Mouse (Mus musculus) neural tube, embryonic 11.5 days (tissue): ENCODE measurements around the gene Stra6l. TPM values are rescaled to one million over a fixed set of nuclear protein-coding genes. Genes with fewer than 3 reads are reported as not detected.

Experiments
- ATAC-seq: fragments of 200-750 bp; cut with Nextera tagmentation; 2 replicates; pipeline ENCODE4 v1.8.0; 2017; ENCODE audit warnings: moderate number of reproducible peaks, mild to moderate bottlenecking, moderate TSS enrichment, moderate library complexity; ENCODE audit not compliant: insufficient read depth, low FRiP score, low TSS enrichment
- DNase-seq: peaks from one replicate; pipeline ENCODE4 v3.0.0-alpha.2; 2015; ENCODE audit warnings: low spot score
- H3K27ac ChIP-seq: fragments of 300-500 bp; sonication (generic); 2 replicates; pipeline ENCODE4 v1.5.1; 2014; ENCODE audit warnings: low read depth, mild to moderate bottlenecking, low read length
- H3K27me3 ChIP-seq: fragments of 300-500 bp; sonication (generic); 2 replicates; pipeline ENCODE4 v1.6.1; 2014; ENCODE audit warnings: mild to moderate bottlenecking, low read length, mixed read lengths; ENCODE audit not compliant: control insufficient read depth, insufficient read depth
- H3K36me3 ChIP-seq: fragments of 300-500 bp; sonication (generic); 2 replicates; pipeline ENCODE4 v1.6.1; 2014; ENCODE audit warnings: mild to moderate bottlenecking, low read length, moderate library complexity, mixed read lengths; ENCODE audit not compliant: control insufficient read depth, insufficient read depth
- H3K4me1 ChIP-seq: fragments of 300-500 bp; sonication (generic); 2 replicates; pipeline ENCODE4 v1.6.1; 2014; ENCODE audit warnings: low read length, mixed read lengths; ENCODE audit not compliant: control insufficient read depth, insufficient read depth
- H3K4me2 ChIP-seq: fragments of 300-500 bp; sonication (generic); 2 replicates; pipeline ENCODE4 v1.6.1; 2014; ENCODE audit warnings: low read depth, mild to moderate bottlenecking, moderate library complexity
- H3K4me3 ChIP-seq: fragments of 300-500 bp; sonication (generic); 2 replicates; pipeline ENCODE4 v1.5.1; 2014; ENCODE audit warnings: low read depth, low read length
- H3K9ac ChIP-seq: fragments of 300-500 bp; sonication (generic); 2 replicates; pipeline ENCODE4 v1.6.1; 2014; ENCODE audit warnings: mild to moderate bottlenecking, low read length
- H3K9me3 ChIP-seq: fragments of 300-500 bp; sonication (generic); 2 replicates; pipeline ENCODE4 v1.6.1; 2016; ENCODE audit warnings: low read length; ENCODE audit not compliant: control insufficient read depth
- WGBS: fragments of 180-500 bp; shearing (Covaris S2); extraction: QIAGEN DNeasy Blood & Tissue Kit; methylation state at CpG from one replicate; pipeline ENCODE4 v1.1.7; 2014; 5-methylcytosine and 5-hydroxymethylcytosine counted together
- polyA plus RNA-seq: library from polyadenylated mRNA; unstranded; fragments of >200 nt; fragmentation: Nextera tagmentation; extraction: Ambion mirVana; gene quantifications from 2 replicates; pipeline ENCODE4 v1.2.1, GENCODE M21; 2014

The Stra6l gene
- polyA plus RNA-seq, 1 experiment from 2014 or later = 6.3 TPM

- DNase-seq = peak; percentile 76
- H3K9ac ChIP-seq = peak overlapping the region; percentile 2
- under 1% methylated on average over 17 of the region's 17 CpGs for WGBS
- no peaks in the 10 kb centered on the region for H3K36me3 ChIP-seq
- H3K9me3 ChIP-seq = no peaks in the 10 kb centered on the region
- peak overlapping the region; percentile 94 for H3K27ac ChIP-seq
- peaks cover 41% of the 10 kb centered on the region for H3K4me1 ChIP-seq
- peak overlapping the region; percentile 36 for H3K4me2 ChIP-seq
- 0 out of 2 replicates have a peak overlapping the region, but pooled peaks have one; percentile 16 for H3K4me3 ChIP-seq
- peak; percentile 54 for ATAC-seq
- peaks cover 7% of the 10 kb centered on the region; the same call in 1 of the 2 replicates for H3K27me3 ChIP-seq
Measured at GRCm38 (mm10) chr4:45819208-45819931, 29.1 kb upstream of the Stra6l start.

GRCm38 (mm10) chr4:45820074-45820830 lies 28.2 kb upstream of the Stra6l start:
- Histone ChIP-seq H3K4me2 (peak overlapping the region; percentile 36), H3K27ac (peak overlapping the region; percentile 94), H3K9me3 (no peaks in the 10 kb centered on the region), H3K4me1 (peaks cover 41% of the 10 kb centered on the region), H3K4me3 (no peak overlapping the region), H3K9ac (no peak overlapping the region), H3K27me3 (peaks cover 9% of the 10 kb centered on the region; the same call in 1 of the 2 replicates), H3K36me3 (no peaks in the 10 kb centered on the region)
- WGBS = 45% methylated on average over 8 of the region's 8 CpGs
- peak; percentile 77 for DNase-seq
- no peak for ATAC-seq

GRCm38 (mm10) chr4:45821995-45822394 lies 26.5 kb upstream of the Stra6l start:
- Histone ChIP-seq H3K9me3 (no peaks in the 10 kb centered on the region), H3K36me3 (no peaks in the 10 kb centered on the region), H3K27me3 (peaks cover 24% of the 10 kb centered on the region), H3K4me3 (no peak overlapping the region), H3K27ac (0 out of 2 replicates have a peak overlapping the region, but pooled peaks have one; percentile 24), H3K4me1 (peaks cover 37% of the 10 kb centered on the region), H3K4me2 (no peak overlapping the region), H3K9ac (no peak overlapping the region)
- DNase-seq (no peak), ATAC-seq (no peak)
- 16% methylated on average over 3 of the region's 3 CpGs for WGBS

- 17% methylated on average over 11 of the region's 11 CpGs for WGBS
- DNase-seq (peak; percentile 52), ATAC-seq (no peak)
- H3K27me3 ChIP-seq = peaks cover 33% of the 10 kb centered on the region
- peaks cover 37% of the 10 kb centered on the region for H3K4me1 ChIP-seq
- H3K4me3 ChIP-seq = no peak overlapping the region
- peak overlapping the region; percentile 27 for H3K9ac ChIP-seq
- H3K27ac ChIP-seq = peak overlapping the region; percentile 86
- H3K9me3 ChIP-seq = no peaks in the 10 kb centered on the region
- peak overlapping the region; percentile 60; the same call in 1 of the 2 replicates for H3K4me2 ChIP-seq
- H3K36me3 ChIP-seq = no peaks in the 10 kb centered on the region
Measured at GRCm38 (mm10) chr4:45822781-45823575, 25.5 kb upstream of the Stra6l start.

GRCm38 (mm10) chr4:45824049-45824760 lies 24.3 kb upstream of the Stra6l start:
- 3% methylated on average over 10 of the region's 10 CpGs for WGBS
- Histone ChIP-seq H3K36me3 (no peaks in the 10 kb centered on the region), H3K27ac (peak overlapping the region; percentile 86), H3K9ac (peak overlapping the region; percentile 79), H3K4me3 (peak overlapping the region; percentile 57), H3K27me3 (peaks cover 38% of the 10 kb centered on the region), H3K9me3 (no peaks in the 10 kb centered on the region), H3K4me1 (peaks cover 31% of the 10 kb centered on the region), H3K4me2 (peak overlapping the region; percentile 60)
- ATAC-seq (peak; percentile 46), DNase-seq (peak; percentile 76)

- Histone ChIP-seq H3K36me3 (no peaks in the 10 kb centered on the region), H3K4me3 (peak overlapping the region; percentile 57), H3K9me3 (no peaks in the 10 kb centered on the region), H3K4me2 (peak overlapping the region; percentile 60), H3K27ac (peak overlapping the region; percentile 86), H3K27me3 (peaks cover 38% of the 10 kb centered on the region), H3K9ac (peak overlapping the region; percentile 79), H3K4me1 (peaks cover 28% of the 10 kb centered on the region)
- no peak for DNase-seq
- WGBS = 24% methylated on average over 14 of the region's 14 CpGs
- ATAC-seq = no peak
Measured at GRCm38 (mm10) chr4:45824761-45825556, 23.5 kb upstream of the Stra6l start.

- Histone ChIP-seq H3K9ac (peak within 1 kb of the TSS; percentile 79), H3K36me3 (no peaks in the 10 kb centered on the region), H3K4me1 (peaks cover 23% of the 10 kb centered on the region), H3K27ac (peak within 1 kb of the TSS; percentile 86), H3K27me3 (peaks cover 38% of the 10 kb centered on the region), H3K4me3 (peak within 1 kb of the TSS; percentile 57), H3K4me2 (peak within 1 kb of the TSS; percentile 60), H3K9me3 (no peaks in the 10 kb centered on the region)
- under 1% methylated on average over 91 of the region's 91 CpGs for WGBS
- DNase-seq (peak; percentile 77), ATAC-seq (no peak; the same call in 1 of the 2 replicates)
Measured at GRCm38 (mm10) chr4:45826275-45827040, 22.0 kb upstream of the Stra6l start, which contains the start of gene Igfbpl1. Gene Igfbpl1, minus strand, starts transcription at chr4:45826923.
